Mouse (Mus musculus) kidney, adult 2 months (tissue): ENCODE results near the gene Arid1b.

Experiments
- CTCF ChIP-seq: fragments of 200-500 bp; conservative IDR thresholded peaks from 2 replicates; pipeline ENCODE4 v1.5.1; 2011; ENCODE audit warnings: low read depth, mild to moderate bottlenecking, control low read depth, low read length, moderate library complexity, mixed read lengths; ENCODE audit not compliant: insufficient read depth, insufficient read length
- POLR2A ChIP-seq: fragments of 200-500 bp; IDR thresholded peaks from one replicate; pipeline ENCODE4 v1.6.1; 2011; ENCODE audit warnings: low read depth, low read length, control low read depth

DNA sequence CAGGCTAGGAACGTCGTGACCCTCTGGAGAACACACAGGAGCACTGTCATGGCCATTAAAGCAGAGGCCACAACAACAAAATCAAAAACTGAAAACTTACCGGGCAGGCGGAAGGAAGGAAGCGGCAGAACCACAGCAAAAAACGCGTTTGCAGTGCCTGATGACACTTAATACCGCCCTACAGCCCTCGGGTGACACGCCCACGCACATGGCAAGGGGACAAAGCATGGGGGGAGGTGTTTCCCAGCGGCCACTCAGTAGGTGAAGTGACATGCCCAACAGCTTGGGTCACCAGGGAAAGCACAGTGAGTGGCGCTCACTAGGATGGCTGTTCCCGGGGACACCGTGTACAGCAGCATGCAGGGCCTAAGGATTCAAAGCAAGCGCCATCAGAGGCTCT, 97.4 kb downstream of the Arid1b start:
- TF ChIP-seq CTCF (no peak), POLR2A (no peak)
